Mouse (Mus musculus) left cerebral cortex, postnatal 36 days (tissue): ENCODE data around the gene Ppp4c. TPM values are rescaled to one million over a fixed set of nuclear protein-coding genes. Genes with fewer than 3 reads are reported as not detected.

ENCODE experiments used
- DNase-seq, 2 experiments: peaks; one replicate each; pipeline ENCODE4 v3.0.0; 2021 to 2022; ENCODE audit warnings: low spot score in 2 of 2, mixed read lengths in 1 of 2
- intact Hi-C: fragments of 180-260 bp; cut with DNase I; formaldehyde crosslinking; loops from one replicate; pipeline ENCODE4 v1.15.1; 2025
- total RNA-seq, 2 experiments: library from RNA; stranded (reverse); gene quantifications; 2 replicates each; pipeline ENCODE4 v1.2.3; 2021

Ppp4c gene
- total RNA-seq, 2 experiments from 2014 or later: 47.5 to 49.9 TPM

DNA sequence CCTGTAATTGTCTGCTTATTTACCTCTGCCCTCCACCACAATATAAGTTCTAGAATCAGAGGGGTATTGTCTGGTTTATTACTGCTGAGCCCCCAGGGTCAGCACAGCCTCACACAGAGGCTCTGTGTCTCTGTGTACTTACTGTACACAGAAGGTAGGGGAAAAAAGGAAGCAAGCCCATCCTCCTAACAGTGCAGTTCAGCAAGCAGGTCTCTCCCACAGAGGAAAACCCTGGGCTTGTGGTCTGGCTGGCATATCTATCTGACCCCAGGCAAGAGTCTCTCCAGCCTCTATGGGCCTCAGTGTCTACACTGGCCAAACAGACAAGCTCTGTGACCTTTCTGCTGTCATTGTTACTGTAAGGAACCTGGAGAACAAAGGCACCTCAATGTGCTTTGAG, 11.5 kb upstream of the Ppp4c start:
- no peak for DNase-seq
- intact Hi-C loops: no loop called here

DNA sequence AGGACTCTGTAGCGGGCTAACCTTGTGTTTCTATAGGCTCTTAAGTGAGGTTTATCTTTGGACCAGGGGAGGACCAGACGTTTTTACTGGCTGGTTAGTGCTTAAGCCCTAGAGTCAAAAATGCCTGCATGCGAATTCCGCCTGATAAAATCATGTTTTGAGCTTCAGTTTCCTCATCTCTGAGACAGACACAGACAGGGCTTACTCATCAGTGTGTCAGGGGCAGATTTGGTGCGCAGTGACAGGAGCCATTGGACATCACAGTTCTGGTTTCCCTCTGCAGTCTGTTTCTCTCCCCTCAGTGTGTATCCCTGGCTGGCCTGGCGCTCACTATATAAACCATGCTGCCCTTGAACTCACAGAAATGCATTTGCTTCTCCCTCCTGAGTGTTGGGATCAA, 10.9 kb upstream of the Ppp4c start:
- DNase-seq: no peak
- intact Hi-C loops: no loop called here

GRCm38 (mm10) chr7:126802134-126802889, 10.0 kb upstream of the Ppp4c start:
- intact Hi-C loops: no loop called here
- DNase-seq: no peak

GRCm38 (mm10) chr7:126801057-126801422, 8.7 kb upstream of the Ppp4c start:
- intact Hi-C loops: no loop called here

GRCm38 (mm10) chr7:126800269-126801056, 8.2 kb upstream of the Ppp4c start:
- intact Hi-C loops: no loop called here
- peak; percentile 40 to 48 for DNase-seq

More at GRCm38 (mm10) chr7:126801057-126801422, 8.7 kb upstream of the Ppp4c start:
- DNase-seq: no peak

- intact Hi-C loops: loop anchor here (2.0 to 5.0 kb wide), 2 partner anchors 37 to 97 kb away; no protein-coding TSS in a partner anchor
- DNase-seq: no peak
Measured at GRCm38 (mm10) chr7:126799468-126800268, 7.4 kb upstream of the Ppp4c start.

DNA sequence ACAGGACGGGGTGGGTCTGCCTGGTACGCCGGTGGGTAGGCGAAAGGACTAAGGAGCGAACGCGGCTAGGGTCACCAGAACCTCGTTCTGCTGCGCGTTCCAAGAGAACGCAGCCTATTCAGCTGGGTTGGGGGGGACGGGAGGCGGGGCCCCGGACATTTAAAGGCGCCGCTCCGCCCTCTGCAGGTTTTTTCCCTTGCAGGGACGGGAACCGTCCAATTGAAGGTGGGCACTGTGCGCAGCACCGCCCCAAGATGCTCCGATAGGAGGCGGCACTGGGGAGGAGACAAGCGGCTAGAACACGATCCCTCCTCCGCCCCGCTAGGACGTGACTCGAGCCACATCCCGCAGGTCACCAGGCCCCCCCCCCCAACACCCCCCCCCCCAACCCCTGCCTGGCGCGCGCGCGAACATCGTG, 6.8 kb upstream of the Ppp4c start:
- intact Hi-C loops: loop anchor here (2.0 to 5.0 kb wide), 2 partner anchors 36 to 97 kb away; no protein-coding TSS in a partner anchor
- peak; percentile 98 for DNase-seq

DNA sequence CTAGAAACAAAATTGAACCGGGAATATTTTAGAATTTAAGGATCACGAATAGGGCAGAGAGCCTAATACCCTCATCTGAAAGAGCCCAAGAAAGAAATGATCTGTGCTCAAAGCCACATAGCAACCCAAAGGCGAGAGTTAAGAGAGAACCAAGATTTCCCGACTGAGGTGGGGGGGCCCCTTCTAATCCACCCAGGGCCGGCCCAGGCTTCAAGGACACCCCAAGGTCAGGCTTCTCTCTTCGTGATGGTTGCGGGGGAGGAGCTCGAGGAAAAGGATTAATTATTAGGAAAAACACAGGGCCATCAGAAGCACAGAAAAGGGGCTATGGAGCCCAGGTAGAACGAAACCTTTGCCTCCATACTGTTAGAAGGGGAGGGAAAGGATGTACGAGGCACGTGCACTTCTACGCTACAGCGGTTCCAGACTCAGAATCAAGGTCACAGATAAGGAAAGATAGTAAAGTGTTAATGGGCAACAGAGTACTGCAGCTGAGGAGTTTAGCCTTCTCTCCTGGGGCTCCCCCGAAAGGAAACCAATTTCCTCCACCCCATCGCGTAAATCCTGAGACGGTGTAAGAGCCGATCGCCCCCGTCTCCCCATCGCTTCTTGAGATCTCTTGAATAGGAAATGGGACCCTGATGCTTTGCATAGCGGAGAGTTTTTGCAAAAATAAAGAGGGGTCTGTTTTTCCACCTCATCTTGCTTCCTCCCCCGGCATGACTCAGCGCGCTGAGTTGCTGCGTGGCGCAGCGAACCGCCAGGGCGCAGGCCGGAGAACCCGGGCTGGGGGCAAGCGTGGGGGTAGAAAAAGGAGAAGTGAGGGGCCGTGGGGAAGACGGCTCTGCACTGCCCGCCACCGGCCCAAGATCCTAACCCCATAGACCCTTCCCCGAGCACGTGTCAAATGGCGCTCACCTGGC, 6.1 kb upstream of the Ppp4c start:
- intact Hi-C loops: loop anchor here (2.0 to 5.0 kb wide), 2 partner anchors 36 to 96 kb away; no protein-coding TSS in a partner anchor

GRCm38 (mm10) chr7:126797411-126798126, 5.3 kb upstream of the Ppp4c start, which contains the start of gene Fam57b:
Gene Fam57b (plus strand): TSS chr7:126797668.
- peak in 1 of 2 experiments; percentile 43 for DNase-seq
- intact Hi-C loops: loop anchor here (2.0 to 5.0 kb wide), 2 partner anchors 35 to 95 kb away; no protein-coding TSS in a partner anchor

More for the DNA sequence above, 6.1 kb upstream of the Ppp4c start:
- DNase-seq: no peak

DNA sequence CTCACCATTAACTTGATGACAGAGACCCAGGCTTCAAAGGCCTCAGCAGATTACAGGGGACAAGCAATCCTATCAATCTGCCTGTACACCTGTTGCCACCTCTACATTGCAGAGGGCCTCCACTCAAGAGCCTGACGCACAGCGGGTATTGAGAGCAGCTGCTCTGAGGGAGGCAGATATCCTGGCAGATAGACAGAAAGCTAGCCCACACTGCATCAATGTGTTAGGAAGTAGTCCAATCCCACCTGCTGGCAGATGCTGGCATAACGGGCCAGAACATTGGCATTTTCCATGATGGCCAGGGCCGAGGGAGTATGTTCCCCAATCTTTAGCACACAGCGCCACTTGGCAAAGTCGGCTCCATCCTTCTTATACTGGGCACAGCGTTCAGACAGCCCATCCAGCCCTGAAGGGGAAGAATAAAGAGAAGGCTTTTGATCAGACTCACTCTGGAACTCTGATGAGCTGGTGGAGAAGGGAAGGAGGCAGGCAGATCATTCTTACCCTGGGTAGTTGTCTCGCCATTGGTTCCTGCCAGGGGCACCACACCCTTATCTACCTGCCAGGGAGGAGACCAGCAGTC, 4.1 kb upstream of the Ppp4c start:
- intact Hi-C loops: loop anchor here (5.0 kb wide), 1 partner anchor 94 kb away; no protein-coding TSS in a partner anchor
- DNase-seq: peak; percentile 50 to 56

DNA sequence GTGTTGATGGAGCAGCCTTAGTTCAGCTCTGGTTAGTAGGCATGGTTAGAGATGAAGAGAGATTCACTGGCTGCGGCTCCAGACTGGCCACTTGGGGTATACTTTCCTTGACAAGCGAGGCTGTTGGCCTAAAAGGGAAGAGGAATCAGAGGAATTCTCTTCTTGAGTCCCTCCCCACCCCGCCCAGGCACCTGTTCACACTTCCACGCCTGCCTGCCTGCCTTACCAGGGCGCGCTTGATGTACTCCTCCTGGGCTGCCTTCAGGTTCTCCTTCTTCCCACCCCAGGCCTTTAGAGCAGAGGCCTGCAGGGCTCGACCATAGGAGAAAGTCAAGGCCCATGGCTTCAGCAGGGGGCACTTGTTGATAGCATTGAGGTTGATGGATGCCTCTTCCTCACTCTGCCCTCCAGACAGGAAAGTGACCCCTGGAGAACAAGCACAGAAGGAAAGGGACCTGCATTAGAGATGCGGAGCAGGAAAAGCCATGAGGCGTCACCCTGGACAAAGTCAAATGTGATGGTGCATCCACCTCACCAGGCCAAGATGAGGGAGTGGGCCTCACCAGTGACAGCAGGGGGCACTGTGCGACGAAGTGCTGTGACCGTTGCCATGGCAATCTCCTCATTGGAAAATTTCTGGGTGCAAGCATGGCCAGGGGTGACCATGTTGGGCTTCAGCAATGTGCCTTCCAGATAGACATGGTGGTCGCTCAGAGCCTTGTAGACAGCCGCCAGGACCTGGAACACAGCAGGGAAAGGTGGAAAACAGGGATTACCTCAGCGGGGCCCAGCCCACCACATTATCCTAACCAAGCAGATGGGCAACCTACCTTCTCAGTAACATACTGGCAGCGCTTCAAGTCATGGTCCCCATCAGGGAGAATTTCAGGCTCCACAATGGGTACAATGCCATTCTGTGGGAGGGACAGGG, 3.4 kb upstream of the Ppp4c start:
- DNase-seq: no peak
- intact Hi-C loops: loop anchor here (5.0 kb wide), 1 partner anchor 93 kb away; no protein-coding TSS in a partner anchor

- intact Hi-C loops: no loop called here
- DNase-seq: no peak
Measured at GRCm38 (mm10) chr7:126794271-126794605, 1.9 kb upstream of the Ppp4c start.

GRCm38 (mm10) chr7:126793456-126794270, 1.4 kb upstream of the Ppp4c start:
- intact Hi-C loops: no loop called here
- no peak for DNase-seq

- DNase-seq: no peak
- intact Hi-C loops: loop anchor here (1.0 kb wide), 1 partner anchor 13 kb away; no protein-coding TSS in a partner anchor
Measured at GRCm38 (mm10) chr7:126792721-126793443, 586 bp upstream of the Ppp4c start.

DNA sequence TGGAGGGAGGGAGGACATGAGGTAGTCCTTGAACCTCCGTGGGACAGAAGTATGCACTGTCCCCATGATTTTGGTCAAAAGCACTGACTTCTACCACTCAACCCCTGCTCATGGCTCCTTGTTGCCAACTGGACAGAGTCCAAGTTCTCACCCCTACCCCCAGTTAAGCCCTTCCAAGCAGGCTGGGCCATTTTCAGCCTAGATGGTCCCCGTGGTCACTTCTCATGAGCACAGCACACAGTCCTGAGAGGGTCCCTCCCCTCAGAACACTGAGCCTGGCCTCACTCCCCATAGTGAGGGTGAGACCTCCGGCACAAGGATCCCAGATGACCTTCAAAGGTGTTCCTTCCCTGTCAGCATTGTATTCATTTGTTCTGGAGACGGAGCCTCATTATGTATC, 3.2 kb downstream of the Ppp4c start:
- DNase-seq: no peak
- intact Hi-C loops: no loop called here
